Mouse (Mus musculus) lung, postnatal 0 days (tissue): ENCODE results near the gene Zfp740. TPM values are rescaled to one million over a fixed set of nuclear protein-coding genes. Genes with fewer than 3 reads are reported as not detected.

ENCODE experiments used
- ATAC-seq: fragments of 200-750 bp; cut with Nextera tagmentation; 2 replicates; pipeline ENCODE4 v1.8.0; 2017; ENCODE audit warnings: moderate library complexity
- DNase-seq: peaks from one replicate; pipeline ENCODE4 v3.0.0-alpha.2; 2016; ENCODE audit warnings: low spot score
- H3K27ac ChIP-seq: fragments of 300-500 bp; sonication (generic); 2 replicates; pipeline ENCODE4 v1.5.1; 2014; ENCODE audit warnings: antibody characterized with exemption, mild to moderate bottlenecking, low read length, mixed read lengths
- H3K27me3 ChIP-seq: fragments of 300-500 bp; sonication (generic); replicated peaks from 2 replicates; pipeline ENCODE4 v1.6.1; 2014; ENCODE audit warnings: low read length, mixed read lengths; ENCODE audit not compliant: insufficient read depth
- H3K36me3 ChIP-seq: fragments of 300-500 bp; sonication (generic); 2 replicates; pipeline ENCODE4 v1.6.1; 2014; ENCODE audit warnings: low read length, mixed read lengths; ENCODE audit not compliant: insufficient read depth
- H3K4me1 ChIP-seq: fragments of 300-500 bp; sonication (generic); 2 replicates; pipeline ENCODE4 v1.6.1; 2014; ENCODE audit warnings: antibody characterized with exemption, low read depth, low read length, mixed read lengths; ENCODE audit not compliant: insufficient read depth
- H3K4me2 ChIP-seq: fragments of 300-500 bp; sonication (generic); replicated peaks from 2 replicates; pipeline ENCODE4 v1.6.1; 2014; ENCODE audit warnings: low read depth, mild to moderate bottlenecking, low read length, moderate library complexity, mixed read lengths
- H3K4me3 ChIP-seq: fragments of 300-500 bp; sonication (generic); 2 replicates; pipeline ENCODE4 v1.5.1; 2014; ENCODE audit warnings: low read depth, low read length
- H3K9ac ChIP-seq: fragments of 300-500 bp; sonication (generic); replicated peaks from 2 replicates; pipeline ENCODE4 v1.6.1; 2014; ENCODE audit warnings: low read depth, mild to moderate bottlenecking
- H3K9me3 ChIP-seq: fragments of 300-500 bp; sonication (generic); 2 replicates; pipeline ENCODE4 v1.6.1; 2016; ENCODE audit warnings: low read length, mixed read lengths
- CTCF ChIP-seq: IDR thresholded peaks from 2 replicates; pipeline ENCODE4 v1.5.1; 2016; ENCODE audit warnings: antibody characterized with exemption, mild to moderate bottlenecking
- EP300 ChIP-seq: IDR thresholded peaks from 2 replicates; pipeline ENCODE4 v1.6.1; 2016; ENCODE audit warnings: antibody characterized with exemption, mild to moderate bottlenecking, control low read depth
- WGBS: fragments of 180-500 bp; shearing (Covaris S2); extraction: QIAGEN DNeasy Blood & Tissue Kit; methylation state at CpG from one replicate; pipeline ENCODE4 v1.1.7; 2014; 5-methylcytosine and 5-hydroxymethylcytosine counted together
- polyA plus RNA-seq: library from polyadenylated mRNA; unstranded; fragments of >200 nt; fragmentation: Nextera tagmentation; extraction: Ambion mirVana; gene quantifications from 2 replicates; pipeline ENCODE4 v1.2.1, GENCODE M21; 2015

Gene Zfp740
- polyA plus RNA-seq, 1 experiment from 2014 or later: 31.9 TPM

DNA sequence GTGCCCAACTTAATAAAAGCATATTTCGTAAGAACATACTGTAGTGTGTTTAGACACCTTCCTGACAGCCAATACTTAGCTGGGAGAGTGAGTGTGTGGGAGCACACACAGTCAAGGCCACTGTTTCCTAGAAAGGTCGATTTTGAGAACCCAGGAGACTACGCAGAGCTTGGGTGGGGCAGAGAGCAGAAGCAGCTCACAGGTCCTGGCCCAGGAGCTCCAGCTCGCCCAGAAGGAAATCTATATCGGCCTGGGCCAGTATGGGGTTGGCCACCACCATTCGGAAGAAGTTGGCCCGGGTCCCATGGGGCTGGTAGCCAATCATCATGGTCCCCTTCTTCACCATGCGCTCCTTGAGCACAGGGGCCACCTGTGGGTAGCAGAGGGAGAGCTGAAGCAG is 25.6 kb upstream of the Zfp740 start:
- H3K4me1 ChIP-seq: no peaks in the 10 kb centered on the region
- no peak overlapping the region for H3K4me2 ChIP-seq
- H3K9ac ChIP-seq: no peak overlapping the region
- WGBS: 78% methylated on average over 8 of the region's 8 CpGs
- H3K4me3 ChIP-seq: no peak overlapping the region
- H3K36me3 ChIP-seq: no peaks in the 10 kb centered on the region
- TF ChIP-seq CTCF (no peak), EP300 (no peak)
- ATAC-seq (no peak), DNase-seq (no peak)
- no peak overlapping the region for H3K27ac ChIP-seq
- H3K9me3 ChIP-seq: no peaks in the 10 kb centered on the region
- no peaks in the 10 kb centered on the region for H3K27me3 ChIP-seq

- TF ChIP-seq CTCF (peak; percentile 96), EP300 (no peak)
- H3K27me3 ChIP-seq: no peaks in the 10 kb centered on the region
- DNase-seq: peak; percentile 60
- WGBS: 18% methylated on average over 6 of the region's 6 CpGs
- no peaks in the 10 kb centered on the region for H3K9me3 ChIP-seq
- ATAC-seq: peak; percentile 47
- H3K36me3 ChIP-seq: no peaks in the 10 kb centered on the region
- H3K4me3 ChIP-seq: no peak overlapping the region
- no peak overlapping the region for H3K9ac ChIP-seq
- no peaks in the 10 kb centered on the region for H3K4me1 ChIP-seq
- H3K4me2 ChIP-seq: no peak overlapping the region
- H3K27ac ChIP-seq: no peak overlapping the region
These were observed 24.8 kb upstream of the Zfp740 start for GRCm38 (mm10) chr15:102178279-102178678.

DNA sequence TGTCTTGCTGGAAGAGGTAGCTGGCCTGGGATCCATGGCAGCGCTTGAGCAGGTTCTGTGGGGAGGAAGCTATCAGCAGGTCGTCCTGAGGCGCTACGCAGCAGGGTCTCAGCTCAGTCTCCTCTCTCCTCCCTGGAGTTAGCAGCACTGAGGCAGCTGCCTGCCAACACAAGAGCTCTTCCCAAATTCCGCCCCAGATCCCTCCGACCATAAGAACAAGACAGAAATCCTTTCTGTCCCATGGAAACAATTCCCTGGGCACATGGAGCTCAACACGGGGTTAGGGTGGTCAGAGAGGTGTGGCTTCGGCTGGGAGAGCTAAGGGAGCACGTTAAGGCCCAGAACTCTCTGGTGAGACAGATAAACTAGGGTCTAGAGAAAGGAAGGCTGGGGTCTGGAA is 23.9 kb upstream of the Zfp740 start:
- Histone ChIP-seq H3K36me3 (no peaks in the 10 kb centered on the region), H3K27me3 (no peaks in the 10 kb centered on the region), H3K9me3 (no peaks in the 10 kb centered on the region), H3K9ac (no peak overlapping the region), H3K4me1 (no peaks in the 10 kb centered on the region), H3K4me3 (no peak overlapping the region), H3K27ac (no peak overlapping the region), H3K4me2 (no peak overlapping the region)
- no peak for ATAC-seq
- TF ChIP-seq EP300 (no peak), CTCF (no peak)
- 83% methylated on average over 9 of the region's 9 CpGs for WGBS
- DNase-seq: no peak

- no peaks in the 10 kb centered on the region for H3K4me1 ChIP-seq
- WGBS: 86% methylated on average over 14 of the region's 14 CpGs
- no peak overlapping the region for H3K9ac ChIP-seq
- TF ChIP-seq EP300 (no peak), CTCF (no peak)
- H3K27ac ChIP-seq: no peak overlapping the region
- H3K9me3 ChIP-seq: no peaks in the 10 kb centered on the region
- H3K4me3 ChIP-seq: no peak overlapping the region
- H3K27me3 ChIP-seq: no peaks in the 10 kb centered on the region
- H3K36me3 ChIP-seq: no peaks in the 10 kb centered on the region; the same call in 1 of the 2 replicates
- H3K4me2 ChIP-seq: no peak overlapping the region
- DNase-seq: no peak
- ATAC-seq: no peak
These were observed 23.1 kb upstream of the Zfp740 start for GRCm38 (mm10) chr15:102179924-102180323.

DNA sequence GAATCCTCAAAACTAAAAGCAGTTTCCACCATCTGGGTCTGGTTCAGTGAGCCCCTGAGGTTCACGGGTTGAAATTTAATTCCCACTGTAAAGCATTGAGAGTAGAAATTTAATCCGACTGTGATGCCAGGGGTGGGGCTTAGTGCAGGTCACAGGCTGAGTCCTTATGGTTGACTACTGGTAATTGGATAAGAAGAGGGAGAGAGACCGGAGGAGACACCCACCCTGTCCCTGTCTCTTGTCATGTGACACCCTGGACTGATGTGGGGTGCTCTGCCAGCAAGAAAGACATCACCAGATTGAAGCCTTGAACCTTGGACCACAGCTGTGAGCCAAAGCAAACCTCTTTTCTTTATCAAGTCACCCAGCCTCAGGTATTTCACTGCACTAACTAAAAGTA is 20.0 kb upstream of the Zfp740 start:
- H3K27me3 ChIP-seq: no peaks in the 10 kb centered on the region
- no peak for TF ChIP-seq CTCF
- no peak for TF ChIP-seq EP300
- DNase-seq (no peak), ATAC-seq (no peak)
- no peak overlapping the region for H3K9ac ChIP-seq
- no peak overlapping the region for H3K4me2 ChIP-seq
- H3K36me3 ChIP-seq: no peaks in the 10 kb centered on the region; the same call in 1 of the 2 replicates
- no peak overlapping the region for H3K27ac ChIP-seq
- no peaks in the 10 kb centered on the region for H3K9me3 ChIP-seq
- H3K4me1 ChIP-seq: no peaks in the 10 kb centered on the region
- no peak overlapping the region for H3K4me3 ChIP-seq
- WGBS: 76% methylated on average over 3 of the region's 3 CpGs

GRCm38 (mm10) chr15:102186239-102186638 is 16.8 kb upstream of the Zfp740 start:
- no peaks in the 10 kb centered on the region for H3K4me1 ChIP-seq
- DNase-seq: no peak
- no peak overlapping the region for H3K4me2 ChIP-seq
- ATAC-seq: no peak
- H3K36me3 ChIP-seq: no peaks in the 10 kb centered on the region; the same call in 1 of the 2 replicates
- no peak overlapping the region for H3K27ac ChIP-seq
- no peak overlapping the region for H3K9ac ChIP-seq
- WGBS: 75% methylated on average over 11 of the region's 11 CpGs
- no peaks in the 10 kb centered on the region for H3K9me3 ChIP-seq
- TF ChIP-seq EP300 (no peak), CTCF (no peak)
- no peak overlapping the region for H3K4me3 ChIP-seq
- H3K27me3 ChIP-seq: no peaks in the 10 kb centered on the region

DNA sequence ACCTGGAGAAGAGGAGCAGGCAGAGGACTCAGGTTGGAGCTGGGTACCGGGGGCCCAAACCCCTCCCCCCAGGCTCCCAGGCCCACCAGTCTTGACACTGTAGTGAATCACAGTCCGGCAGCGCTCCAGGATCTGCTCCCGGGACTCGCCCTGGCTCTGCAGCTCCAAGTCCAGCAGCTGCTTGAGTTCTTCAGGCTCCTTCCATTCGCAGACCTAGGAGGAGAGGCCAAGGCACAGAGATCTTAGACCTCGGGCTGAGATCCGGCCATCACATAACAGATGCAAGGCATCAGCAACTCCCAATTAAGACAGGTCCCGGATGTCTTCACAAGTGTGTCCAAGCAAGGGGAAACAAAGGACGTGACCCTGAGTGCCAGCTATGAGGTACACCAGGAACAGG is 15.0 kb upstream of the Zfp740 start:
- H3K27ac ChIP-seq: peak overlapping the region; percentile 62
- no peak overlapping the region for H3K4me3 ChIP-seq
- H3K9ac ChIP-seq: no peak overlapping the region
- WGBS: 71% methylated on average over 10 of the region's 10 CpGs
- no peaks in the 10 kb centered on the region for H3K27me3 ChIP-seq
- H3K36me3 ChIP-seq: no peaks in the 10 kb centered on the region; the same call in 1 of the 2 replicates
- TF ChIP-seq EP300 (peak; percentile 41; the same call in 1 of the 2 replicates), CTCF (no peak)
- DNase-seq (peak; percentile 83), ATAC-seq (peak; percentile 89)
- no peaks in the 10 kb centered on the region for H3K9me3 ChIP-seq
- H3K4me1 ChIP-seq: no peaks in the 10 kb centered on the region
- no peak overlapping the region for H3K4me2 ChIP-seq
